Mouse (Mus musculus): Measurements from ENCODE around the gene Maml3. TPM values are rescaled to one million over a fixed set of nuclear protein-coding genes. Genes with fewer than 3 reads are reported as not detected.

The Maml3 gene
- polyA plus RNA-seq, 1 experiment from 2014 or later: 8.4 TPM

DNA sequence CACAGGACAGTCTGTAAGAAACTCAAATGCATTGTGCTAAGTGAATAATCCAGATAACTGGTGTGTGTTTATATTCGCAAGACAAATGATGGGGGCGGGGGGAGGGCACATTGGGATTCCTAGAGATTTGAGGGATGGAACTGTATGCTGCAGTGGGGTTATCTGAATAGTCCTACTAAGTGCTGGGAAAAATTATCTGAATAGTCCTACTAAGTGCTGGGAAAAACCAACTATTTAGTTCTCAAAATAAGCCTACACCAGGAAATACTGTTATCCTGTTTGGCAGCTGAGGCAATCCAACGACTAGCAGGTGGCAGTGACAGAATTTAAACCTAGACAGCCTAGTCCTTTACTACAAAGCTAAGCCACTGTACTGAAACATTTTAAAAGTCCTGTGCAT is 62.2 kb downstream of the Maml3 start:
- no peak for ATAC-seq (ENCODE audit: borderline replicate concordance, extremely low read depth, low FRiP score, low TSS enrichment)
- no peaks in the 10 kb centered on the region for H3K9me3 ChIP-seq
- H3K4me3 ChIP-seq: no peak overlapping the region
- 72% methylated on average over 3 of the region's 3 CpGs for WGBS
- H3K36me3 ChIP-seq: no peaks in the 10 kb centered on the region
- no peak overlapping the region for H3K9ac ChIP-seq
- no peaks in the 10 kb centered on the region for H3K27me3 ChIP-seq
- no peak overlapping the region for H3K27ac ChIP-seq
- peaks cover 73% of the 10 kb centered on the region for H3K4me1 ChIP-seq
- H3K4me2 ChIP-seq: no peak overlapping the region

DNA sequence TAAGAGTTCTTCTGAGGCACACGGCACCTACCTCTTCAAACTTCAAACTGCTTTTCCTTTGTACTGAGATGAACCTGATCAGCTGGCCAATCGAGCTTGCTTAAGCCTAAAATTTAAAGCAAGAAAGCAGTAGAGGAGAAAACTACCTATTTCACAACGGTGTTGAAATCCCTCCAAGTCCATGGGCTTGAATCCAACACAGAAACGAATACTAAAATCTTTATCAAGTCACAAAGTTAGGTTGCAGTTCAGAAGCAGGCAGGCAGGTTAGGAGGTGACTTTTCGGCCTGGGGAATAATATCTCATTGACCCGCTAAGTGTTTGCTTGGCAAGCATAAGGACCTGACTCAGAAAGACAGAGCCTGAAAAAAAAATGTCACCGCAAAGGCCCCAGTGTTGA is 64.9 kb downstream of the Maml3 start:
- H3K36me3 ChIP-seq: no peaks in the 10 kb centered on the region
- H3K9ac ChIP-seq: no peak overlapping the region
- peak overlapping the region; percentile 80 for H3K27ac ChIP-seq
- H3K4me1 ChIP-seq: peaks cover 58% of the 10 kb centered on the region
- H3K9me3 ChIP-seq: no peaks in the 10 kb centered on the region
- peak; percentile 43; the same call in 1 of the 2 replicates for ATAC-seq (ENCODE audit: borderline replicate concordance, extremely low read depth, low FRiP score, low TSS enrichment)
- H3K4me3 ChIP-seq: no peak overlapping the region
- WGBS: 53% methylated on average over 7 of the region's 7 CpGs
- no peaks in the 10 kb centered on the region for H3K27me3 ChIP-seq
- H3K4me2 ChIP-seq: no peak overlapping the region; the same call in 1 of the 2 replicates

DNA sequence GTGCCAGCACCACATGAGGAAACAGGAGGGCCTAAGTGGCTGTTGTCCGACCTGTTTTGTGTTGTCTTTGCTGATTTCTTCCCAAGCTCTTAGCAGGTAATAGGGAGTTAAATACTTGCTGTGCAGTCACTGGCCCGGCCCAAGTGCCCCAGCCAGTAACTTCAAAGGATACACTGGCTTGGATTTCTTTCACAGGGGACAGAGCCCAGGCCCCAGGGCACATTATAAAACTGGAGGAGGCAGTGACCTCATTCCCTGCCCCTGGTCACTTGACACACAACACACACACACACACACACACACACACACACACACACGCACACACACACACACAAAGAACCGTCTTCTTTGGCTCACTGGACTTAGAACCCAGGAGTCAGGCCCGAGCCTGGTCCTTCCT is 67.6 kb downstream of the Maml3 start:
- 61% methylated on average over 5 of the region's 5 CpGs for WGBS
- peaks cover 54% of the 10 kb centered on the region for H3K4me1 ChIP-seq
- H3K27ac ChIP-seq: no peak overlapping the region

DNA sequence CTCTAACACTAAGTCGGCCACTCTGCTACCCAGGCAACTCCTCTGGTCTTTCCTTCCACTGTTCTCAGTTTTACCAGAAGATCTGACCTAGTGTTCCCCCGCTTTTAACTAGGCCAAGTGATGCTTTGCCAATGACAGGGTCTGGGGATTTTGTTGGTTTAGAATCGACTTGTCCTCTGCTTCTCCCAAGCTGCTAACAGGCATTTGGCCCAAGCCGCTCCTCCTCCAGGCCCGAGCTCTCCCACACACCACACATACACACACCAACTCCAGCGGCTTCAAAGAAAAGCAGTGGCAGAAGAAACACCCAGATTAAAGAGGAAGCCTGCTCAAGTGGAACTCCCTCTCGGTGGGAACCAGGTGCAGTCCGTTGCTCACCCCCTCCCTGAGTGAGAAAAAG is 69.5 kb downstream of the Maml3 start:
- WGBS: 36% methylated on average over 8 of the region's 8 CpGs
- H3K27ac ChIP-seq: 0 out of 2 replicates have a peak overlapping the region, but pooled peaks have one; percentile 11
- H3K9me3 ChIP-seq: no peaks in the 10 kb centered on the region
- H3K4me2 ChIP-seq: no peak overlapping the region
- peaks cover 53% of the 10 kb centered on the region for H3K4me1 ChIP-seq
- H3K9ac ChIP-seq: no peak overlapping the region; the same call in 1 of the 2 replicates
- no peaks in the 10 kb centered on the region for H3K36me3 ChIP-seq
- H3K27me3 ChIP-seq: no peaks in the 10 kb centered on the region
- ATAC-seq (ENCODE audit: borderline replicate concordance, extremely low read depth, low FRiP score, low TSS enrichment): no peak
- H3K4me3 ChIP-seq: no peak overlapping the region

More for the DNA sequence above, 67.6 kb downstream of the Maml3 start:
- ATAC-seq (ENCODE audit: borderline replicate concordance, extremely low read depth, low FRiP score, low TSS enrichment): no peak
- Histone ChIP-seq H3K9ac (no peak overlapping the region), H3K4me3 (no peak overlapping the region), H3K36me3 (no peaks in the 10 kb centered on the region), H3K27me3 (no peaks in the 10 kb centered on the region), H3K9me3 (no peaks in the 10 kb centered on the region), H3K4me2 (no peak overlapping the region)

DNA sequence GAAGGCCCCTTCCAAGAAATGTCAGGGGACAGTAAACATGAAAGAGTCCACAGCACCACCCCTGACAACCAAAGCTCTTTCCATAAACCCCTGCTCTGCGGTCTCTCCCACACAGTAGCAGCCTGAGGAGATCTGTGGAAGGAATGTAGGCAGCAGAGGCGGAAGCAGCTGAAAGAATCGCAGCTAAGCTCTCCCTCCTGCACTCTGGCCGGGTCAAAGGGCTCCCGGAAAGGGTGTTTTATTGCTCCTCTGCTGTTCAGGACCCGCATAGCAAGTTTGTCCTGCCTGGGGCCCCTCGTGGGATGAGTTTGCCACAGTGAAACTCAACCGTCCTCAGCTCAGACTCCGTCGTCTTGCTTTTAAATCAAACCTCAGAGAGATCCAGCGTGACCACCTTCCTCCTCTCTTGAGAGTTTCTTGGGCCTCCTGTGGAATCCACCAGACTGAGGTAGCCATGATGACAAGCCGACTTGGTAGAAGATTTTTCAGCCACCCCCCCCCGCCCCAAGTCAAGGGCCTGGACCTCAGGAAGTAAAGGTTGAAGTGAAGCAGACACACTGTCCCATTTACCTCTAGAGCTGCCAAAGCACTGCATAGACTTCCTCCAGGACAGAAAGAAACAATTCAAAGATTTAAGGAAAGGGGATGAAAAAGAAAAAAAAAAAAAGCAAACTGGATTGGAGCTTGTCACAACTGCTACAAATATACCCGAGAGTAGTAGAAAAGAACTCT is 70.9 kb downstream of the Maml3 start:
- Histone ChIP-seq H3K9me3 (no peaks in the 10 kb centered on the region), H3K36me3 (no peaks in the 10 kb centered on the region), H3K27ac (peak overlapping the region; percentile 27; the same call in 1 of the 2 replicates), H3K4me1 (peaks cover 57% of the 10 kb centered on the region), H3K4me2 (no peak overlapping the region), H3K27me3 (no peaks in the 10 kb centered on the region), H3K9ac (peak overlapping the region; percentile 5; the same call in 1 of the 2 replicates), H3K4me3 (no peak overlapping the region)
- no peak for ATAC-seq (ENCODE audit: borderline replicate concordance, extremely low read depth, low FRiP score, low TSS enrichment)
- WGBS: 26% methylated on average over 14 of the region's 14 CpGs

DNA sequence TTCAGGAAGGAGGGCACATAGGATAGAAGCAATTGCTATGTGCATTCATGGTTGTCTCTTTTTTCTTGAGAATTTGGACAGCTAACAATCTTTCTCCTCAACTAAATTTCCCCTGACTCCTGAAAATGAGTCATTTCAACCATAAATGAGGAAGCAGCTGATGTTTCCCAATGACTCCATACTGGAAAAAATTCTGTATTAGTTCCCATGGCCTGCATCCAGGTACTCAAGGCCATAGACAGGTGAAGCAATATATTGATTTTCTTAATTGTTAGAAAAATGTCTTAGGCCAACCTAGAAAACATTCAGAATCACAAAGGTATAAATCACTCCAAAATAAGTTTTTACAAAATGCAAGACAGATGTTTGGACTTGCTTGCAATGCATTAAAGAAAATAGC is 73.5 kb downstream of the Maml3 start:
- no peak for ATAC-seq (ENCODE audit: borderline replicate concordance, extremely low read depth, low FRiP score, low TSS enrichment)
- H3K4me3 ChIP-seq: no peak overlapping the region
- no peak overlapping the region for H3K9ac ChIP-seq
- H3K36me3 ChIP-seq: no peaks in the 10 kb centered on the region
- H3K27ac ChIP-seq: no peak overlapping the region
- no peaks in the 10 kb centered on the region for H3K9me3 ChIP-seq
- no peak overlapping the region for H3K4me2 ChIP-seq
- H3K4me1 ChIP-seq: peaks cover 68% of the 10 kb centered on the region
- H3K27me3 ChIP-seq: no peaks in the 10 kb centered on the region

DNA sequence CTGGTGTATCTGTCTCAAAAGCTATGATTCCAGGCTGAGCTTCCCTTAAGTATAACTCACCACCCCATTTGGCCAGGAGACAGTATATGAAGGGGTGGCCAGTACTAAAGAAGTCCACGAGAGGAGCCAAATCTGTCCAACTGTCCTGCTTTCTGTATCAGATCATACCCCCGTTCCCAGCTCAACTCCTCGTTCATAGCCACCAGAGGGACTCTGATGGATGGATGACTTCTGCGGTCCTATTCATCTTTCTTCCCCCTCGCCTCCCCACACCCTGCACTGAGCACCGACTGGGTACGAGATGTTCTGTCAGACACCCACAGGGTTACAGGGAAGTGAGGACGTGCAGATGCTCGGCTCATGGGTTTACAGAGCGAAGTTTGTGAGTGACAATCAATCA is 74.8 kb downstream of the Maml3 start:
- Histone ChIP-seq H3K27me3 (no peaks in the 10 kb centered on the region), H3K27ac (peak overlapping the region; percentile 88), H3K36me3 (no peaks in the 10 kb centered on the region), H3K4me3 (peak overlapping the region; percentile 35), H3K9me3 (no peaks in the 10 kb centered on the region), H3K4me2 (peak overlapping the region; percentile 58), H3K9ac (no peak overlapping the region), H3K4me1 (peaks cover 60% of the 10 kb centered on the region)
- WGBS: 26% methylated on average over 10 of the region's 10 CpGs
- peak; percentile 68 for ATAC-seq (ENCODE audit: borderline replicate concordance, extremely low read depth, low FRiP score, low TSS enrichment)

DNA sequence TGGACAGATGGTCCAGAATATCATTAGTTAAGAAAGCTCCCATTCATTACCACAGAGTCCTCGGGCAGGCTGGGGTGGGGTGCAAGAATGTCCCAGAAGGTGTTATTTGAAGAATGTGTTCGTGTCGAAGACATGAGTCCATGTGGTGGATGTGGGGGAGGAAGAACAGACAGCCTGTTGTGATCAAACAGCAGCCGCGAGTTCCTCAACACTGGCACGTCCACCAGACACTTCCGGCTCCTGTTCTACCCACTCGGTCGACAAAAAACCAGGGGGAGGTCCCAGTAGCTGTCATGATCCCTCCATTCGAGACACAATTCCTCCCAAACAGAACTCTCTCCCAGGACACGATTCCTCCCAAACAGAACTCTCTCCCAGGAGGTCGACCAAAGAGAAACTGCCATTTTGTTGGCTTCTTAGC is 75.2 kb downstream of the Maml3 start:
- ATAC-seq (ENCODE audit: borderline replicate concordance, extremely low read depth, low FRiP score, low TSS enrichment): peak; percentile 81
- no peak overlapping the region for H3K9ac ChIP-seq
- H3K4me1 ChIP-seq: peaks cover 56% of the 10 kb centered on the region
- H3K27me3 ChIP-seq: no peaks in the 10 kb centered on the region
- H3K27ac ChIP-seq: peak overlapping the region; percentile 88
- peak overlapping the region; percentile 58 for H3K4me2 ChIP-seq
- H3K36me3 ChIP-seq: no peaks in the 10 kb centered on the region
- WGBS: 6% methylated on average over 12 of the region's 12 CpGs
- peak overlapping the region; percentile 35 for H3K4me3 ChIP-seq
- H3K9me3 ChIP-seq: no peaks in the 10 kb centered on the region

DNA sequence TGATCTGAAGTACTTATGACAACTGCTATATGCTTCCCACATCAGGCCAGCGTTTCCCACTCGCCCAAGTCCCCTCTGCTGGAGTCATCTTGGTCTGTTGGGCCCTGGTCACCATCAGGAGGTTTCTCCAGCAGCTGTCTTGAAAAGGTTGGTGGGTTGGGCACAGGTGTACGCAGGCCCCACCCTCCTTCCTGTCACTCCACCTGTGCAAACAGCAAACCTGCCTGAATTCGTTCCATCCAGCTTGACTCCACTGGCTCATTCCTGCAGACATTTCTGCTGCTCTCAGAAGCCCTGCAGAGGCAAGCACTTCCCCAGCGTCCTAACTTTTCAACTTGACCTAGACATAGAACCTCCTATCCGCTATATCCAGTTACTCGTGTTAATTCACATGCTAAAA is 76.9 kb downstream of the Maml3 start:
- WGBS: 57% methylated on average over 7 of the region's 7 CpGs
- Histone ChIP-seq H3K4me1 (peaks cover 42% of the 10 kb centered on the region), H3K9ac (no peak overlapping the region), H3K9me3 (no peaks in the 10 kb centered on the region), H3K4me3 (no peak overlapping the region), H3K36me3 (no peaks in the 10 kb centered on the region), H3K4me2 (no peak overlapping the region), H3K27ac (peak overlapping the region; percentile 44), H3K27me3 (no peaks in the 10 kb centered on the region)
- no peak for ATAC-seq (ENCODE audit: borderline replicate concordance, extremely low read depth, low FRiP score, low TSS enrichment)

DNA sequence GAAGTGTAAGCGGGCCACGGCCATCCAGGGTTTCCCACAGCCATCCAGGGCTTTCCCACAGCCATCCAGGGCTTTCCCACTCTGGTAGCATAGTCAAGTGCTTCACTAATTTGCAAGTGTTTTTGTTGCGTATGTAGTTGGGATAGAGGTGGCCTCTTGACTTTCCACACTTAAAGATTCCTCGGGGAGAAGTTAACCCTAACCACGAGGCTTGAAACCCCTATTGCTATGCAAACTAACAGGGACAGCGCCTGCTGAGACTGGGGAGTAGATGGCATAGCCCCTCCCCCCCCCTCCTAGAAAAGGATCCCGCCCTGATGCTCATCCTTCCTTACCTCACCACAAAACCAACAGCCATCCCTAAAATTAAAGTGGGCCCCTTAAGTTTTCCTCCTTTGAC is 82.4 kb downstream of the Maml3 start:
- Histone ChIP-seq H3K27me3 (no peaks in the 10 kb centered on the region), H3K9ac (no peak overlapping the region), H3K4me2 (no peak overlapping the region), H3K9me3 (no peaks in the 10 kb centered on the region), H3K36me3 (no peaks in the 10 kb centered on the region), H3K4me3 (no peak overlapping the region), H3K27ac (no peak overlapping the region), H3K4me1 (peaks cover under 1% of the 10 kb centered on the region; the same call in 1 of the 2 replicates)
- WGBS: 51% methylated on average over 7 of the region's 7 CpGs
- no peak for ATAC-seq (ENCODE audit: borderline replicate concordance, extremely low read depth, low FRiP score, low TSS enrichment)

DNA sequence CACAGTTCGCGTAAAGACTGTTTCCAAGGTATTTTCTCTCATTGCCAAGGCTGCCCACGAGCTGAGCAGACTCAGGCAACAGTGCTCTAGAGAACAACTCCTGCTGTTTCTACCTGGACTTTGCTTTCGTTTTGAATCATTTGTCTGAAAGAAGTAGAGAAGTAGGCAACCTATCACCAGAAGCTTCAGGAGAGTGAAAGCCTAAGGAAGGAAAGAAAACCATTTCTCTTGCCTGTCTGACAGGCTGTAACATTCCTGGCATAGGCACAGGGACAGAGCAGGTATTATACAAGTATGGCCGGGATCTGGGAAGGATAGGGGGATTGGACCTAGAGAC is 86.8 kb downstream of the Maml3 start:
- no peaks in the 10 kb centered on the region for H3K36me3 ChIP-seq
- ATAC-seq (ENCODE audit: borderline replicate concordance, extremely low read depth, low FRiP score, low TSS enrichment): no peak
- H3K9ac ChIP-seq: no peak overlapping the region
- peak overlapping the region; percentile 32 for H3K4me2 ChIP-seq
- no peaks in the 10 kb centered on the region for H3K27me3 ChIP-seq
- no peaks in the 10 kb centered on the region for H3K9me3 ChIP-seq
- no peaks in the 10 kb centered on the region; the same call in 1 of the 2 replicates for H3K4me1 ChIP-seq
- no peak overlapping the region for H3K4me3 ChIP-seq
- WGBS: 66% methylated on average over 5 of the region's 5 CpGs
- no peak overlapping the region for H3K27ac ChIP-seq

DNA sequence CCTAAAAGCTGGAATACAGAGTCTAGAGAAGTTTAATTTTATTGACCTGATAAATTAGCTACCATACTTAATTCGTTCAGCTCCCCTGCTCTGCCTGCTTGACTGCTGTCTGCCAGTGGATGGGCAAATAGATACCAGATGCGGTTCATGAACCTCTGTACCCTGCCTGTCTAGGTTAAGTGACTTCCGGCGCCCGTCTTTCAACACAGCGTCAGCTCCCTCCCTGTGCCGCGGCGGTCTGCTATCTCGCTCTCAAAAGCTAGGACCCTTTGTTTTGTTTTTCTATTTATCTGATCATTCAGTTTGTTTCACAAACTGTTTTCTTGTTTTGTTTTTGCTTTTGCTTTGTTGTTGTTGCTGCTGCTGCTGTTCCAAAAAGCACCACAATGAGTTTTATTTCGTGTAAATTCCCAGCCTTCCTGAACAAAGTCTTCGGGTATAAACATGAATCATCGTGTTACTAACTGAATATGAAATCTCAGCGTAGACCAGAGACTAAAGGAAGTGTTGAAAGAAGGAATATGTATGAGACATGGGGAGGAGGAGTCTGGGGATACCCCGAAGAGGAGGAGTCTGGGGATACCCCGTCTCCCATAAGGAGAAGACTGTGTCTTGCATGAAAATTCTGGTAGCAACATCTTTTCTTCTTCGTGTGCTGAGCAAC is 87.3 kb downstream of the Maml3 start:
- 33% methylated on average over 17 of the region's 17 CpGs for WGBS
- H3K4me2 ChIP-seq: peak overlapping the region; percentile 32
- ATAC-seq (ENCODE audit: borderline replicate concordance, extremely low read depth, low FRiP score, low TSS enrichment): no peak
- H3K9ac ChIP-seq: no peak overlapping the region
- no peaks in the 10 kb centered on the region for H3K9me3 ChIP-seq
- no peaks in the 10 kb centered on the region for H3K36me3 ChIP-seq
- no peaks in the 10 kb centered on the region; the same call in 1 of the 2 replicates for H3K4me1 ChIP-seq
- peak overlapping the region; percentile 6; the same call in 1 of the 2 replicates for H3K4me3 ChIP-seq
- no peaks in the 10 kb centered on the region for H3K27me3 ChIP-seq
- no peak overlapping the region for H3K27ac ChIP-seq

Measured in lung, embryonic 15.5 days (tissue).